13 mouse cellular contexts compared by ENCODE assay signal in genomic region chr11:78172034-78172747, GRCm38 (mm10). TPM values are rescaled to one million over a fixed set of nuclear protein-coding genes. Genes with fewer than 3 reads are reported as not detected.
DNase-seq lines count a peak whose midpoint lies in the region; ATAC-seq and TF ChIP-seq lines count a peak whose summit lies in the region.
"Had no signal": no experiment of that assay in that cellular context is flagged by ENCODE, and none has a peak within 500 bp of the region (broad histone marks: within the 10 kb centered on the region; RNA-seq: fewer than 3 reads in every experiment).

No protein-coding gene starts in this region.

- peaks cover 4% of the 10 kb centered on the region; the same call in 1 of the 2 replicates for H3K4me1 ChIP-seq in midbrain, postnatal 0 days (ENCODE audit: insufficient read depth, low read length)
- peaks cover 28% of the 10 kb centered on the region for H3K4me1 ChIP-seq in midbrain, embryonic 10.5 days
- peaks cover 9 to 18% of the 10 kb centered on the region in 2 experiments for H3K4me1 ChIP-seq in MEL (ENCODE audit: control insufficient read depth in 1 of 2, insufficient read depth in 2 of 2, low read length in 2 of 2)
- peaks cover 35 to 37% of the 10 kb centered on the region in 2 experiments for H3K4me1 ChIP-seq in liver, embryonic 14.5 days (replicated peaks; ENCODE audit: control insufficient read depth in 2 of 2, insufficient read depth in 2 of 2, low read length in 1 of 2)
- H3K4me1 ChIP-seq in kidney, embryonic 14.5 days (ENCODE audit: control insufficient read depth, insufficient read depth, low read length): peaks cover 3% of the 10 kb centered on the region; the same call in 1 of the 2 replicates

- ATAC-seq in midbrain, postnatal 0 days (ENCODE audit: low FRiP score): no peak
- ATAC-seq in liver, embryonic 14.5 days (ENCODE audit: insufficient read depth): no peak
- no peak for ATAC-seq in kidney, embryonic 14.5 days (ENCODE audit: low FRiP score, low TSS enrichment)

- TF ChIP-seq CTCF in midbrain, postnatal 0 days (IDR thresholded peaks at IDR 0.05): peak; percentile 57
- TF ChIP-seq CTCF in MEL (IDR thresholded peaks at IDR 0.05 in 2 of 3, conservative IDR thresholded peaks at IDR 0.05 in 1 of 3; ENCODE audit: control insufficient read depth in 1 of 3, insufficient read depth in 1 of 3, low read depth in 2 of 3, low read length in 3 of 3, poor library complexity in 1 of 3, severe bottlenecking in 1 of 3): peak in 1 of 3 experiments; percentile 39; a peak in 2 of 6 replicates
- peak; percentile 61 for TF ChIP-seq CTCF in liver, embryonic 14.5 days (IDR thresholded peaks at IDR 0.05; ENCODE audit: low read depth)

- intact Hi-C loops in heart, postnatal 14 days (cut with DNase I): no loop called here

- no peaks in the 10 kb centered on the region for H3K27me3 ChIP-seq in midbrain, postnatal 0 days (ENCODE audit: insufficient read depth, low read length)
- H3K27me3 ChIP-seq in midbrain, embryonic 10.5 days (ENCODE audit: low read depth, poor library complexity, severe bottlenecking): peaks cover 9% of the 10 kb centered on the region; the same call in 1 of the 2 replicates
- no peaks in the 10 kb centered on the region for H3K27me3 ChIP-seq in MEL (ENCODE audit: control insufficient read depth in 1 of 2, insufficient read depth in 2 of 2, low read length in 2 of 2)
- H3K27me3 ChIP-seq in liver, embryonic 14.5 days (ENCODE audit: control insufficient read depth, insufficient read depth, low read length): no peaks in the 10 kb centered on the region
- no peaks in the 10 kb centered on the region for H3K27me3 ChIP-seq in kidney, embryonic 14.5 days (ENCODE audit: control insufficient read depth, insufficient read depth, low read length)
- H3K27me3 ChIP-seq: limb, embryonic 13.5 days; neural tube, embryonic 12.5 days had no signal

- no peak overlapping the region for H3K4me2 ChIP-seq in midbrain, postnatal 0 days (ENCODE audit: low read depth, low read length, poor library complexity, severe bottlenecking)
- no peak overlapping the region for H3K4me2 ChIP-seq in liver, embryonic 14.5 days (ENCODE audit: low read depth)
- no peak overlapping the region for H3K4me2 ChIP-seq in kidney, embryonic 14.5 days (replicated peaks; ENCODE audit: low read depth, low read length)
- H3K4me2 ChIP-seq: limb, embryonic 13.5 days; midbrain, embryonic 12.5 days; neural tube, embryonic 12.5 days had no signal

- TF ChIP-seq RAD21 in MEL (IDR thresholded peaks at IDR 0.05; ENCODE audit: low read depth, low read length): peak; percentile 26

- H3K27ac ChIP-seq in midbrain, postnatal 0 days (ENCODE audit: low read depth, low read length): no peak overlapping the region
- H3K27ac ChIP-seq in midbrain, embryonic 10.5 days (replicated peaks): no peak overlapping the region
- no peak overlapping the region for H3K27ac ChIP-seq in MEL (ENCODE audit: control insufficient read depth, low read depth, low read length)
- no peak overlapping the region for H3K27ac ChIP-seq in liver, embryonic 14.5 days
- no peak overlapping the region for H3K27ac ChIP-seq in kidney, embryonic 14.5 days (ENCODE audit: low read depth, low read length)
- H3K27ac ChIP-seq: limb, embryonic 13.5 days; midbrain, embryonic 12.5 days; neural tube, embryonic 12.5 days had no signal

- no peak overlapping the region for H3K4me3 ChIP-seq in midbrain, postnatal 0 days (ENCODE audit: low read depth, low read length)
- no peak overlapping the region for H3K4me3 ChIP-seq in midbrain, embryonic 10.5 days
- no peak overlapping the region for H3K4me3 ChIP-seq in MEL (ENCODE audit: control insufficient read depth in 1 of 2, insufficient read depth in 1 of 2, low read depth in 2 of 2, low read length in 2 of 2)
- no peak overlapping the region for H3K4me3 ChIP-seq in liver, embryonic 14.5 days (ENCODE audit: insufficient read depth in 1 of 2, low read depth in 2 of 2, low read length in 2 of 2)
- no peak overlapping the region for H3K4me3 ChIP-seq in kidney, embryonic 14.5 days (ENCODE audit: low read length)
- H3K4me3 ChIP-seq: limb, embryonic 13.5 days; midbrain, embryonic 12.5 days; neural tube, embryonic 12.5 days had no signal

- H3K79me2 ChIP-seq in MEL (ENCODE audit: control insufficient read depth, insufficient read depth, low read length, poor library complexity): no peaks in the 10 kb centered on the region; the same call in 1 of the 2 replicates

- no peaks in the 10 kb centered on the region for H3K36me3 ChIP-seq in midbrain, postnatal 0 days (ENCODE audit: insufficient read depth, low read length)
- H3K36me3 ChIP-seq in midbrain, embryonic 10.5 days: no peaks in the 10 kb centered on the region
- peaks cover 0 to 11% of the 10 kb centered on the region in 2 experiments; a peak in 2 of 4 replicates for H3K36me3 ChIP-seq in MEL (ENCODE audit: control insufficient read depth in 1 of 2, insufficient read depth in 2 of 2, low read length in 2 of 2)
- no peaks in the 10 kb centered on the region for H3K36me3 ChIP-seq in liver, embryonic 14.5 days (replicated peaks; ENCODE audit: control insufficient read depth, insufficient read depth, low read depth)
- peaks cover 5% of the 10 kb centered on the region; the same call in 1 of the 2 replicates for H3K36me3 ChIP-seq in kidney, embryonic 14.5 days (ENCODE audit: control insufficient read depth, insufficient read depth, low read length)
- H3K36me3 ChIP-seq: midbrain, embryonic 12.5 days; neural tube, embryonic 12.5 days had no signal

- no peak overlapping the region for H3K9ac ChIP-seq in midbrain, postnatal 0 days (replicated peaks; ENCODE audit: low read length, poor library complexity, severe bottlenecking)
- H3K9ac ChIP-seq in MEL (ENCODE audit: control insufficient read depth, low read depth, low read length, poor library complexity, severe bottlenecking): no peak overlapping the region
- no peak overlapping the region for H3K9ac ChIP-seq in liver, embryonic 14.5 days (replicated peaks)
- no peak overlapping the region for H3K9ac ChIP-seq in kidney, embryonic 14.5 days (ENCODE audit: low read depth, low read length)
- H3K9ac ChIP-seq: limb, embryonic 13.5 days; midbrain, embryonic 12.5 days; neural tube, embryonic 12.5 days had no signal

- TF ChIP-seq EP300 in MEL (IDR thresholded peaks at IDR 0.05; ENCODE audit: low read depth in 1 of 2, low read length in 2 of 2): no peak
- no peak for TF ChIP-seq EP300 in liver, embryonic 14.5 days (IDR thresholded peaks at IDR 0.05; ENCODE audit: low read depth)

- no peaks in the 10 kb centered on the region for H3K9me3 ChIP-seq in midbrain, postnatal 0 days (ENCODE audit: low read length)
- no peaks in the 10 kb centered on the region for H3K9me3 ChIP-seq in midbrain, embryonic 10.5 days (replicated peaks)
- no peaks in the 10 kb centered on the region for H3K9me3 ChIP-seq in MEL (replicated peaks; ENCODE audit: insufficient read depth, low read length)
- H3K9me3 ChIP-seq in liver, embryonic 14.5 days (ENCODE audit: control insufficient read depth, low read length): no peaks in the 10 kb centered on the region
- no peaks in the 10 kb centered on the region for H3K9me3 ChIP-seq in kidney, embryonic 14.5 days (ENCODE audit: control insufficient read depth, low read length)
- H3K9me3 ChIP-seq: limb, embryonic 13.5 days; midbrain, embryonic 12.5 days; neural tube, embryonic 12.5 days had no signal

- WGBS in midbrain, postnatal 0 days: 85% methylated on average over 16 of the region's 16 CpGs
- WGBS in midbrain, embryonic 10.5 days: 77% methylated on average over 16 of the region's 16 CpGs
- WGBS in liver, embryonic 14.5 days (ENCODE audit: insufficient replicate concordance): 79% methylated on average over 16 of the region's 16 CpGs
- WGBS in kidney, embryonic 14.5 days: 89% methylated on average over 16 of the region's 16 CpGs

- no peak for TF ChIP-seq POLR2A in MEL (IDR thresholded peaks at IDR 0.05; ENCODE audit: control insufficient read depth in 1 of 2, insufficient read depth in 1 of 2, low read depth in 1 of 2, low read length in 2 of 2, poor library complexity in 1 of 2)

- DNase-seq in heart, postnatal 4 days: peak; percentile 37
- DNase-seq in heart, postnatal 14 days: no peak
- DNase-seq in midbrain, postnatal 0 days (ENCODE audit: low spot score): peak; percentile 38
- DNase-seq in midbrain, embryonic 10.5 days (ENCODE audit: low spot score): no peak
- DNase-seq in MEL (ENCODE audit: low read depth, low spot score): peak; percentile 40
- DNase-seq in liver, embryonic 14.5 days (ENCODE audit: low read depth in 3 of 3, low spot score in 3 of 3): no peak
- no peak for DNase-seq in testis, postnatal 14 days (ENCODE audit: low spot score)
- DNase-seq: embryo, embryonic 11 days; gastrocnemius, postnatal 36 days had no signal

RNA-seq across cellular contexts. Expression of gene Nek8, which starts 4.3 kb away (rescaled TPM):
- total RNA-seq in heart, postnatal 4 days (2021): 1 to 10 TPM; 7.7 to 8.6 TPM
- 1 to 10 TPM; 4.8 to 6.2 TPM for total RNA-seq in heart, postnatal 14 days (2021)
- 7.1 and 7.6 TPM in 2 replicates for total RNA-seq in midbrain, postnatal 0 days (2014; rRNA removed)
- 4.5 and 5.7 TPM in 2 replicates for polyA plus RNA-seq in midbrain, postnatal 0 days (2015; fragmentation: Nextera tagmentation; extraction: Ambion mirVana)
- 10.7 and 11.1 TPM in 2 replicates for polyA plus RNA-seq in midbrain, embryonic 10.5 days (2016; fragmentation: Nextera tagmentation; extraction: Ambion mirVana)
- total RNA-seq in MEL (2012; rRNA removed): 6.0 and 7.5 TPM in 2 replicates
- polyA plus RNA-seq in MEL (2012; ENCODE audit: insufficient read depth in 1 of 2, insufficient read length in 2 of 2, low read depth in 1 of 2, low replicate concordance in 2 of 2, missing spikeins in 1 of 2): 10 to 100 TPM in 1 of 2 experiments, not detected in 1; 10.1 TPM
- 9.8 and 10.6 TPM in 2 replicates for polyA plus RNA-seq in liver, embryonic 14.5 days (2012; rRNA removed)
- 7.4 and 7.8 TPM in 2 replicates for polyA plus RNA-seq in liver, embryonic 14.5 days (2014; fragmentation: Nextera tagmentation; extraction: Ambion mirVana)
- polyA plus RNA-seq in kidney, embryonic 14.5 days (2014; fragmentation: Nextera tagmentation; extraction: Ambion mirVana): 15.8 and 20.6 TPM in 2 replicates

RNA-seq across cellular contexts. Expression of gene Tlcd1, which starts 4.3 kb away (rescaled TPM):
- total RNA-seq in heart, postnatal 4 days (2021): 1 to 10 TPM; 8.4 to 9.8 TPM
- total RNA-seq in heart, postnatal 14 days (2021): 1 to 10 TPM; 6.5 to 7.6 TPM
- 12.6 and 24.0 TPM in 2 replicates for total RNA-seq in midbrain, postnatal 0 days (2014; rRNA removed)
- 18.1 and 25.4 TPM in 2 replicates for polyA plus RNA-seq in midbrain, postnatal 0 days (2015; fragmentation: Nextera tagmentation; extraction: Ambion mirVana)
- polyA plus RNA-seq in midbrain, embryonic 10.5 days (2016; fragmentation: Nextera tagmentation; extraction: Ambion mirVana): 8.8 and 11.1 TPM in 2 replicates
- 16.2 and 28.3 TPM in 2 replicates for total RNA-seq in MEL (2012; rRNA removed)
- 10 to 100 TPM in 1 of 2 experiments, not detected in 1; 23.3 TPM for polyA plus RNA-seq in MEL (2012; ENCODE audit: insufficient read depth in 1 of 2, insufficient read length in 2 of 2, low read depth in 1 of 2, low replicate concordance in 2 of 2, missing spikeins in 1 of 2)
- polyA plus RNA-seq in liver, embryonic 14.5 days (2012; rRNA removed): 47.4 and 69.6 TPM in 2 replicates
- 44.9 and 50.5 TPM in 2 replicates for polyA plus RNA-seq in liver, embryonic 14.5 days (2014; fragmentation: Nextera tagmentation; extraction: Ambion mirVana)
- polyA plus RNA-seq in kidney, embryonic 14.5 days (2014; fragmentation: Nextera tagmentation; extraction: Ambion mirVana): 23.1 and 28.1 TPM in 2 replicates

RNA-seq across cellular contexts. Expression of gene Traf4, which starts 6.8 kb away (rescaled TPM):
- 10 to 100 TPM; 25.8 to 27.5 TPM for total RNA-seq in heart, postnatal 4 days (2021)
- total RNA-seq in heart, postnatal 14 days (2021): 10 to 100 TPM; 10.3 to 11.2 TPM
- 80.5 and 89.5 TPM in 2 replicates for total RNA-seq in midbrain, postnatal 0 days (2014; rRNA removed)
- polyA plus RNA-seq in midbrain, postnatal 0 days (2015; fragmentation: Nextera tagmentation; extraction: Ambion mirVana): 68.4 and 71.1 TPM in 2 replicates
- 96.3 and 109 TPM in 2 replicates for polyA plus RNA-seq in midbrain, embryonic 10.5 days (2016; fragmentation: Nextera tagmentation; extraction: Ambion mirVana)
- total RNA-seq in MEL (2012; rRNA removed): 21.0 and 42.0 TPM in 2 replicates
- polyA plus RNA-seq in MEL (2012; ENCODE audit: insufficient read depth in 1 of 2, insufficient read length in 2 of 2, low read depth in 1 of 2, low replicate concordance in 2 of 2, missing spikeins in 1 of 2): 10 to 100 TPM in 1 of 2 experiments, not detected in 1; 34.4 TPM
- polyA plus RNA-seq in liver, embryonic 14.5 days (2012; rRNA removed): 35.1 and 39.9 TPM in 2 replicates
- polyA plus RNA-seq in liver, embryonic 14.5 days (2014; fragmentation: Nextera tagmentation; extraction: Ambion mirVana): 17.1 and 18.0 TPM in 2 replicates
- polyA plus RNA-seq in kidney, embryonic 14.5 days (2014; fragmentation: Nextera tagmentation; extraction: Ambion mirVana): 68.2 and 111 TPM in 2 replicates

RNA-seq across cellular contexts. Expression of gene Rpl23a, which starts 11.2 kb away (rescaled TPM):
- 1,000 to 10,000 TPM; 1,082 to 1,148 TPM for total RNA-seq in heart, postnatal 4 days (2021)
- 100 to 1,000 TPM; 776 to 812 TPM for total RNA-seq in heart, postnatal 14 days (2021)
- 753 and 863 TPM in 2 replicates for total RNA-seq in midbrain, postnatal 0 days (2014; rRNA removed)
- polyA plus RNA-seq in midbrain, postnatal 0 days (2015; fragmentation: Nextera tagmentation; extraction: Ambion mirVana): 853 and 860 TPM in 2 replicates
- 953 and 1,066 TPM in 2 replicates for polyA plus RNA-seq in midbrain, embryonic 10.5 days (2016; fragmentation: Nextera tagmentation; extraction: Ambion mirVana)
- total RNA-seq in MEL (2012; rRNA removed): 3,920 and 4,112 TPM in 2 replicates
- polyA plus RNA-seq in MEL (2012; ENCODE audit: insufficient read depth in 1 of 2, insufficient read length in 2 of 2, low read depth in 1 of 2, low replicate concordance in 2 of 2, missing spikeins in 1 of 2): 1,000 to 10,000 TPM in 1 of 2 experiments, not detected in 1; 2,892 TPM
- 628 and 1,347 TPM in 2 replicates for polyA plus RNA-seq in liver, embryonic 14.5 days (2012; rRNA removed)
- 1,087 and 1,100 TPM in 2 replicates for polyA plus RNA-seq in liver, embryonic 14.5 days (2014; fragmentation: Nextera tagmentation; extraction: Ambion mirVana)
- polyA plus RNA-seq in kidney, embryonic 14.5 days (2014; fragmentation: Nextera tagmentation; extraction: Ambion mirVana): 1,650 and 2,291 TPM in 2 replicates

RNA-seq across cellular contexts. Expression of gene Rab34, which starts 16.0 kb away (rescaled TPM):
- total RNA-seq in heart, postnatal 4 days (2021): 10 to 100 TPM; 25.2 to 28.0 TPM
- 10 to 100 TPM; 14.2 to 17.8 TPM for total RNA-seq in heart, postnatal 14 days (2021)
- 71.3 and 78.4 TPM in 2 replicates for total RNA-seq in midbrain, postnatal 0 days (2014; rRNA removed)
- polyA plus RNA-seq in midbrain, postnatal 0 days (2015; fragmentation: Nextera tagmentation; extraction: Ambion mirVana): 65.0 and 65.5 TPM in 2 replicates
- polyA plus RNA-seq in midbrain, embryonic 10.5 days (2016; fragmentation: Nextera tagmentation; extraction: Ambion mirVana): 75.0 and 83.8 TPM in 2 replicates
- total RNA-seq in MEL (2012; rRNA removed): 20.8 TPM in 2 replicates
- 10 to 100 TPM in 1 of 2 experiments, not detected in 1; 42.9 TPM for polyA plus RNA-seq in MEL (2012; ENCODE audit: insufficient read depth in 1 of 2, insufficient read length in 2 of 2, low read depth in 1 of 2, low replicate concordance in 2 of 2, missing spikeins in 1 of 2)
- polyA plus RNA-seq in liver, embryonic 14.5 days (2012; rRNA removed): 7.1 and 7.7 TPM in 2 replicates
- polyA plus RNA-seq in liver, embryonic 14.5 days (2014; fragmentation: Nextera tagmentation; extraction: Ambion mirVana): 11.3 and 12.4 TPM in 2 replicates
- polyA plus RNA-seq in kidney, embryonic 14.5 days (2014; fragmentation: Nextera tagmentation; extraction: Ambion mirVana): 128 and 156 TPM in 2 replicates

Comparison
In these comparisons a context has a peak if more than half of its experiments do, and no peak if none do; other contexts are left out.
1. DNase-seq: peak in heart, postnatal 4 days (single experiment), midbrain, postnatal 0 days (single experiment) and MEL (single experiment); none in heart, postnatal 14 days (0 of 2), midbrain, embryonic 10.5 days (single experiment), liver, embryonic 14.5 days (0 of 3) and testis, postnatal 14 days (single experiment).